Mouse (Mus musculus) thymus, adult 2 months (tissue): ENCODE results near the gene Add3.

ENCODE experiments used
- CTCF ChIP-seq: fragments of 200-500 bp; IDR thresholded peaks from 2 replicates; pipeline ENCODE4 v1.5.1; 2012; ENCODE audit warnings: mild to moderate bottlenecking, control low read depth, low read length, moderate library complexity, borderline replicate concordance; ENCODE audit not compliant: control insufficient read depth, poor library complexity, insufficient read depth; ENCODE audit errors: extremely low read depth
- POLR2A ChIP-seq: fragments of 200-500 bp; IDR thresholded peaks from 2 replicates; pipeline ENCODE4 v1.6.1; 2012; ENCODE audit warnings: mild to moderate bottlenecking, low read length, control low read depth, moderate library complexity; ENCODE audit not compliant: control insufficient read depth, poor library complexity, insufficient read depth; ENCODE audit errors: extremely low read depth

GRCm38 (mm10) chr19:53233586-53233985 lies 93.3 kb downstream of the Add3 start:
- TF ChIP-seq CTCF: no peak
- TF ChIP-seq POLR2A: no peak
